Mouse (Mus musculus) fat pad, adult 2 months (tissue): ENCODE data around the gene BC028528.
"Not testable (repeated sequence)": the region's sequence is repeated elsewhere in the genome, so short reads cannot be mapped to it uniquely, and the experiment has no call there.

ENCODE experiments used
- DNase-seq: peaks from one replicate; pipeline ENCODE4 v3.0.0-alpha.2; 2011; ENCODE audit warnings: low read depth, low spot score; ENCODE audit errors: extremely low read depth

Gene BC028528

DNA sequence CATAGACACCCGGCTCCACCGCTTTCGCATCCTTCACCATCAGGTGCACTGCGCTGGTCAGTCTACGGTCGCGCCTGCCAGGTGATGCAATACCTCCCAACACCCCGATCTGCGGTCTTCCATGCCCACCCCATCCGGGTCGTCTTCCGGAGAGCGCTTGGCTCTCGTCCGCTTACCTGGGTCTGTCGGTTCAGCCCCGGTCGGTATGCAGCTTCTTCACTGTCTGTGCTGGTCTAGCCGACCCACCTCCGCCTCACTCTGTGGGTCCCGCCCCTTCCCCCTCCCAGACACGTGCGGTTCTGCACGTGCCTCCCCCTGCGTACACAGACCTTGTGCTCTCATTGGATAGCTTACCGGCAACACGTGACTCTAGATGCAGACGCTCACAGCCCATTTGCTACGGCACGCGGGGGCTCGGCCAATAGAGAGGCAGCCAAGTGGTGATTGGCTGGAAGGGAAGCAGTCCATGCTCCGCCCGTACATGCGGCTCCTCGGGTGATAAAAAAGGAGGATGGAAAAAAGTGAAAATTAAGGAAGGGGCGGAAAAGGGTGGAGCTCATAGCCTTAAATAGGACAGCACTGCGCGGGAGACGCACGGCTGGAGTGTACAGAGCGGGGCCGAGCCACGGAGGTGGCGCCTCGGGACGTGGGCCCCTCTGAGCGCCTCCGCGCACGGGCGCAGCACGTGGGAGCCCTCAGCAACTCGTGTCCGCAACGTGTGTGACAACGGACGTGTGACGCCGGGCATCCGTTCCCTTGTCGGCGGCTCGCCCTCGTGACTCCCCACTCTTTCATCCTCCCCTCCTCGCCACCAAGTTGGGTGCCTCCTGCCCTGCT, 9.6 kb downstream of the BC028528 start, which contains the start of gene Ciart:
TSS of gene Ciart (minus strand) at position 273 of the 837 bp plus-strand sequence.
- no peak for DNase-seq

DNA sequence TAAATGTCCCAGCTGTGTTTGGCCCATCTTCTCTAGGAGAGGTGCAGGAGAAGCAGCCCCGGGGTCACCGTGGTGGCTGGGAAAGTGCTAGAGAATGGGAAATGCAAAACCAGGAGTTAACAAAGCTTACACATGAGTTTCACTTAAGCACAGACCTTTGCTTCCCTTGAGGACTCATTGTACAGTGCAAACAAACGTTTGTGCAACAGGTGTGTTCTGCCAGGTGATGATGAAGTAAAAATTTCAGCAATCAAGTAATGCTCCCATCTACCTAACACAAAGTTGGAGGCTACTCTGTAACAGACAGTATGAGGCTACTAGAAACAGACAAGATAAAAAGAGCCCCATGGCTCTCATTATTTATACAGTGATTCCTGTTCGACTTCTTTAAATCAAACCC, 12.7 kb downstream of the BC028528 start:
- DNase-seq = no peak

DNA sequence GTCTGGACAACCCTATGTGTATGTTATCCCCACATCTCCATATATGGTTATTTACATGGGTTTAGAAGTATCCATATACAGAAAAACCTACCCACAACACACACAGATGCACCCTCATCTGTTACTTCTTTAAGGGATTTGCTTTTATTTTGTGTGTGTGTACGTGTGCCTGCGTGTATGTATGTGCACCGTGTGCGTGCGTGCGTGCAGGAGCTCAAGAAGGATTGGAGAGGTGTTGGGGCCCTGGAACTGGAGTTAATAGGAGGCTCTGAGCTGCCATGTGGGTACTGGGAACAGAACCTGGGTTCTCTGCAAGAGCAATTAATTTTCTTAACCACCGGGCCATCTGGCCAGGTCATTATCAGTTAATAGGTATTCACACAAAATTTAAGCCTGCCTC, 19.8 kb downstream of the BC028528 start:
- DNase-seq = no peak

DNA sequence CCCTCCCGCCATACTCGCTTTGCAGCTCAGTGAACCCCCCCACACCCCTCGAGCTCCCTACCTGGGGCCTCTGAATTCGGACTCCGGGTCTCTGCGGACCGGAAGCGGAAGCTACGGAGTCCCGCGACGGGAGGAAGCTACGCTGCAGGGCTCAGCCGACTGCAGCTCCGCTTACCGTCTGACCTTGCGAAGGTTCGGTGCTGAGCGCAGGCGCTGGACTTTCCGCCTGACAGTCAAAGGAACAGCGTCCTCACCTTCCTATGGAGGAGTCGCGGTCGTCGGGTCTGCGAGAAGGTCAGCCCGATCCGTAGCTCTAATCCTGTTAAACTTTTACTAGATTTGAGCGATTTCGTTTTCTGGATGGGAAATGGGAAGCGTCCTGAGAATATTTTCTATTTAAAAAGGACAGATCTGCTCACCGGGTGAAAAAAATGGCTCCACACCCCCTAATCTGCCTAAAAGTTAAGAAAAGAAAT, 20.4 kb downstream of the BC028528 start, which contains the start of gene Mrps21:
TSS of gene Mrps21 (minus strand) at position 128 of the 476 bp plus-strand sequence.
- no peak for DNase-seq

DNA sequence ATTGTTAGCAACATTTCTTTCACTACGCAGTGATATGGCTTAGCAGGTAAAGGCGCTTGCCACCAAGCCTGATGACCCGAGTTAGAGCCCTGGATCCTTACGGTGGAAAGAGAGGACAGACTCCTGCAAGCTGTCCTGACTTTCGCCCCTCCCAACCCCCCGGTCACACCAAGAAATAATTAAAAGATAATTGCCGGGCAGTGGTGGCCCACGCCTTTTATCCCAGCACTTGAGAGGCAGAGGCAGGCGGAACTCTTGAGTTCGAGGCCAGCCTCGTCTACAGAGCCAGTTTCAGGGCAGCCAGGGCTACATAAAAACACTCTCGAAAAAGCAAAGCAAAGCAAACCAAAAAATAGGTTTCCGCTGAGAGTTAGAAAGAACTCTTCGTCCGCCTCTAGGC, 20.8 kb downstream of the BC028528 start:
- DNase-seq = no peak

DNA sequence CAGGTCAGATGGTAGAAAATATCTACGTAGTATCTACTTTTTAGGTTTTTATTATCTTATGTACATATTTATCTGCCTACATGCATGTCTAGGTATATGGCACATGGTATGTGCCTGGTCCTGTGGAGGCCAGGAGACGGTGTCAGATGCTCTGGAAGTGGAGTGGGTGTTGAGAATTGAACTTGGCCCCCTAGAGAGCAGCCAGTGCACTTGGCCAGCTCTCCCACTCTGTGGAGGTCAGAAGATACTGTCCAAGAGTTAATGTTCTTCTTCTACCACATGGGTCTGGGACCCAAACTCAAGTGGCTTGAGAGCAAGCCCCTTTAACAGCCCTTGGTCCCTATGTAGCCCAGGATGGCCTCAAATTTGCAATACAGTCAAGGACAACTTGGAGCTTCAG, 24.4 kb downstream of the BC028528 start:
- DNase-seq = no peak

DNA sequence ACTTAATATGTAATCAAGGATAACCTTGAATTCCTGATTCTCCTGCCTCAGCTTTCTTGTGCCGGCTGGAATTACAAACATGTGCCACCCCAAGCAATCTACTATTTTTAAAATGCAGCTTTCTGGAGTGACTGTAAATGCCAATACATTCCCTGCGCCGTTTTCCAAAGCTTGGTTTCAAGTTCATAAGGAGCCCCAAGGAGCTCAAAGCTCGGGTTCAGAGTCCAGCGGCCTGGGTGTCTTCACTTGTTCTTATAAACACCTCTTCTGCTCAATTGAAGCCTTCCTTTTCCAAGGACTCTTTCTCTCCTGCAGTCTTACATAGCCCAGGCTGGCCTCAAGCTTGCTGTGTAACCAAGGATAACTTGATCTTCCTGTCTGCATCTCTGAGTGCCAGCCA, 25.7 kb downstream of the BC028528 start:
- no peak for DNase-seq

DNA sequence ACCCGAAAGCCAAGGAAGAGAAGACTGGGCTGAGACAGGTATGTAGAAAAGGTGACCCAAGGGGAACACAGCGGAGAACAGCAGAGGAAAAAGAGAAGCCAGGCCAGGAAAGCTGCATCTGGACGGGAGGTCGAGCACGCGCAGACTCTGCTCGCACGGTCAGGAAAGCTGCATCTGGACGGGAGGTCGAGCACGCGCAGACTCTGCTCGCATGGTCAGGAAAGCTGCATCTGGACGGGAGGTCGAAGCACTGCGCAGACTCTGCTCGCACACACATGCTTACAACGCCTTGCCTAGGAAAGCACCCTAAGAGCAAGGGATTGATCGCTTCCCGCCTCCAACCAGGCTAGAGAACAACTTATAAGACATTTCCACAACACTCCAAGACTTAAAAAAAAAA, 26.2 kb downstream of the BC028528 start:
- no peak for DNase-seq

DNA sequence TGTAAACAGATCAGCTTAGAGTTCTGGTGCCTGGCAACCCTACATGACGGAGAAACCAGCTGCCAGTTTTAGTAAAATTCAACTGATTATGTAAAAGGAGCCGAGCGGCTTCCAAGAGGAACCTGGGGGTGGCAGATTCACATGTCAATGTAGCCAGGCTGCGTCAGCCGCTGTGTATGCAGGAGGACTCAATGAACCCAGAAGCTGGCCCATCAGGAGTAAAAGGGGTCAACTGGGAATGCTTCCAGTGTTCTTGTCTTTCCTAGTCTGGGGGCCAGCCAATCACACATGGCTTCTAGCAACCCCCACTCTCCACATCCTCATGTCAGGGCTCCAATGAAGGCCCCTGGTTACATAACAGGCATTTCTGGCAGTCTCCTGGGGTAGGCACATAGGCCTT, 26.8 kb downstream of the BC028528 start:
- no peak for DNase-seq

DNA sequence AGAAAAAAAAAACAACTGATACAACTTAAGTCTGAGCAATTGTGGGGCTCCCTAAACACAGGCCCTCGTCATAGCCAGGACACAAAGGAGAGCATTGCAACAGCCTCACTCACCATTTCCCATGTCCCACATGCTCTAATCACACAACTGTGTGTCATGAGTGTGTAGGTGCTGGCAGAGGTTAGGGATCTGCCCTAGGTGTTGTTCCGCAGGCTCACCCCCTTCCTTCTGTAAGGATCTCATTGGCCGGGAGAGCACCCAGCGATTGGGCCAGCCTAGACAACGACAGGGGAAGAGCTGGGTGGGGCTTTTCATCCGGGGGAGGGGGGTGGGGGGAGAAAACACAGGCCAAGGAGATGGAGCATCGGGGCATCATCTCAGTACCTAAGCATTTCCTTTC, 28.2 kb downstream of the BC028528 start:
- no peak for DNase-seq

DNA sequence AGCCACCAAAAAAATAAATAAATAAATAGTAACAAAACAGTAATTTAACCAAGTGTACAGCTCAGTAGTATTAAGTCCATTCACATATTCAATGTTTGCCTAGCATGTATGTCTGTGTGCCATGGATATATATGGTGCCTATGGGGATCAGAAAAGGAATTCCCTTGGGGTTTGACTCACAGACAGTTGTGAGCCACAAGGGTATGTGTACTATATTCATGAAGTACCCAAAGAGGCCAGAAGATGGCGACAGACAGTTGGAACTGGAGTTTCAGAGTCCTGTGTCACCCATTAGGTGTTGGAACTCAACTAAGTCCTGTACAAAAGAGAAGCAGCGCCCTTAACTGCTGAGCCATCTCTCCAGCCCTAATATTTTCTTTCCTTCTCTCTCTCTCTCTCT, 30.0 kb downstream of the BC028528 start:
- DNase-seq = no peak

DNA sequence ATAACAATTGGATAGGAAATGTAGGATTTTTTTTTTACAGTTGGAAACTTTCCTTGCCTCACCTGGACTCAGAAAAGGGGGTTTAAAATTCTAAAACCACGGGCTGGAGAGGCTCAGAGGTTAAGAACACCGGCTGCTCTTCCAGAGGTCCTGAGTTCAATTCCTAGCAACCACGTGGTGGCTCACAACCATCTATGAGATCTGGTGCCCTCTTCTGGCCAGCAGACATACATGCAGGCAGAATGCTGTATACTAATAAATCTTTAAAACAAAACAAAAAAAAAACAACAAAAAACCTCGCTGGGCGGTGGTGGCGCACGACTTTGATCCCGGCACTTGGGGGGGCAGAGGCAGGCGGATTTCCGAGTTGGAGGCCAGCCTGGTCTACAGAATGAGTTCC, 30.6 kb downstream of the BC028528 start:
- no peak for DNase-seq

DNA sequence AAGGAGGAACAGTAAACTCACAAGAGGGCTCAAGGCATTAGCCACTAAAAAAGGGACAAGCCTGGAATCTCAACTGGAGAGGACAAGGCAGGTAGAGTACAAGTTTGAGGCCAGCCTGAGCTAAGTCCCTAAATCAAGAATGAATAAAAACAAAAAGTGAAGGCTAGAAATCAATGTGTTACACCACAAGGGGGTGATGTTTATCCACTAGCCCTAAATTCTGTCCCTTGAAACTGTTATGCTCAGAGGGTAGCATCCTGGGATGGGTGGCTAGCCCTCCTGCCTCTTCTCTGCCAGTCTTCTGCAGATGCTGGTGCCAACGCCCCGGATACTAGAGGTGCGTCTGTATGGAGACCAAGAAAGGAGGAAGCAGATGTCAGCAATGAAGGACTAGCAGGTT, 31.5 kb downstream of the BC028528 start:
- no peak for DNase-seq

DNA sequence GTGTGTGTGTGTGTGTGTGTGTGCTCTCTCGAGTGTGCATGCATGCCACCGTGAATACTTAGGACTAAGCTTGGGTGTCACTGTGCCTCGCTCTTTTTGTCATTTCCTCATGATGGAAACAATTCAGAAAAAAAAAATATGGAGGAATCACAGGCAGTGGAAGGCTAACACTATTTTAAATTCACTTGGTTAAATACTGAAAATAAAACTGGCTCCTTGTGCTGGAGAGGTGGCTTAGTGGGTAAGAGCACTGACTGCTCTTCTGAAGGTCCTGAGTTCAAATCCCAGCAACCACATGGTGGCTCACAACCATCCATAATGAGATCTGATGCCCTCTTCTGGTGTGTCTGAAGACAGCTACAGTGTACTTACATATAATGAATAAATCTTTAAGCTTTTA, 33.5 kb downstream of the BC028528 start:
- DNase-seq = not testable (repeated sequence)

DNA sequence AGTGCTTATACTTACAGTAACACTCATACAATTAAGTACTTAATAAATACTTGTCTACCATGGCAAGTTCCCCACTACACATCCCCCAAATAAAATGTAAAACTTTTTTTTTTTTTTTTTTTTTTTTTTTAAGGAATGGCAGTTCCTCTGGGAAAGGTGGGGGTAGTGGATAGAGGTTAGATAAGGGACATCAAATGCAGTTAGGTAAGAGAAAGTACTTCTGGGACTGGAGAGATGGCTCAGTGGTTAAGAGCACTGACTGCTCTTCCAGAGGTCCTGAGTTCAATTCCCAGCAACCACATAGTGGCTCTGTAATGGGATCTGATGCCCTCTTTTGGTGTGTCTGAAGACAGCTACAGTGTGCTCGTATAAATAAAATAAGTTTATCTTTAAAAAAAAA, 34.8 kb downstream of the BC028528 start:
- DNase-seq = not testable (repeated sequence)

DNA sequence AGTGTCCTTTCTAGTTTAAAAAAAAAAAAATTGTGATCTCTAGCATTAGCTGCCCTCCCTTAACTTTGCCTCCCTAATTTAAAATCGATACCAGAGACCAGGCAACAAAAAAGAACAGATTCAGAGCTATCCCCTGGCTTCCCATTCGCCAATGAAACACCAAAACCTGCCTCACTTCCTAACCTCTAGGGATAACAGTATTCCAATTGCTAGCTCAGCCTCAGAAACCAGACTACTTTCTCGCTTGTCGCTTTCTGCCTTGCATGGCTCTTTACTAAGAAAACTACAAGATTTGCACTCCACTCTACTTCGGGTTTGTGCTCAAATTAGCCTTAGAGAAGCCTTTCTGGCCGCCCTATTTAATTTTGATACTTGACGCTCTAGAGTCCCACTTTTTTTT, 35.7 kb downstream of the BC028528 start:
- no peak for DNase-seq

DNA sequence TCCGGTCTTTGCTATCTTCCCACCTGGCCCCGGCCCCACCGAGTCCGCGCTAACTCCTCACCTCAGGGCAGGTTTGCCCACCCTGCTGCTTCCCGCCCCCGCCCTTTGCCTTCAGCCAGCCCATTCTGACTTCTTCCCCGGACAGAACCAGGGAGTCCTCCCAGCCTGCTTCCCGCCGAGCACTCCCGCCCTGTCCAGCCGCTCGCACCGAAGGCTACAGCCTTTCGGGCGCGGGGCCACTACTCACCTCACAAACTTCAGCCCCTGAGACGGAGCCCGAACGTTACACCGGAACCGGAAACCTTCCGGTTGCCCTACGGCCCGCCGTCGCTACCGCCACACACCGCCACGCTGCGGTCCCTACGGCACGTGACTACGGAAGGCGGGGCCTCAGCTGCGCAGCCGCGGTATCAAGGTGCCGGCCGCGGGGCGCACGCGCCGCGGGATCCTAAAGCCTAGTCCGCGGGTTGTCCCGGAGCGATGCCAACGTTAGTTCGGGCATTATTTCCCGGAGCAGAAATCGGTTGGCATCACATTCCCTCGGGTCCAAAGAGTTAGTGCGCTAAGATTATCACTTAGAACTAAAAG, 36.2 kb downstream of the BC028528 start, which contains the start of gene Prpf3:
TSS of gene Prpf3 (minus strand) at position 384 of the 588 bp plus-strand sequence.
- no peak for DNase-seq

DNA sequence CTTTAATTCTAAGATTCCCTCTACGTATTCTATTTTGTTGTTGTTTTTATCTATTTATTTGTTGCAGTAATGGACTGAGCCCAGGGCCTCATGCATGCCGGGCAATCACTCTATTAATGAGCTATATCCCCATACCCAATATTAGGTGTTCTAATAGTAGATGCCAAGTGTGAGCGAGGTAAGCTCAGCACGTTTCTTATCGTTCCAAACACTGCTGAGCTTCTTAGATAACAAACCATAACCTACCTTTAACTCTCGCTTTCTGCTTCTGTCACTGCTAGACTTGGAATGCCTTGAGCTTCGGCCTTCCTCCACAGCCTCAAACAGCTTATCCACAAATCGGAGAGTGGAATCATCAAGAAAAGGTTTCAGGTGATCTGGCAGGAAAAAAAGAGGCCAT, 40.5 kb downstream of the BC028528 start:
- no peak for DNase-seq

DNA sequence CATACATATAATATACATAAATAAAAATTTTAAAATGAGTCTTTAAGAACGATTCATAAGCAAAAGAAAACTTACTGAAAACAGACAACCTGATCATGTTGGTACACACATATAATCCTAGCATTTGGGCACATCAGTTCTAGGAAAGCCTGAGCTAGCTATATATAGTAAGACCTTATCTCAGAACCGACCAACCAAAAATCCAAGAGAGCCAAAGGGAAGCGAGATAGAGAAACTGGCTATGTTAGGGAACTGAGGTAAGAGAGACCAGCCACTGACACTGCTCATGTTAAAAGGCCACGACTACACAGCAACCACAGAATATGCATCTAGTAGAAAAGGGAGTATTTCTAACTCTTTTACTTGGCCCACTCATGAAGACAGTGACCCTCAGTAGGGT, 41.2 kb downstream of the BC028528 start:
- no peak for DNase-seq

DNA sequence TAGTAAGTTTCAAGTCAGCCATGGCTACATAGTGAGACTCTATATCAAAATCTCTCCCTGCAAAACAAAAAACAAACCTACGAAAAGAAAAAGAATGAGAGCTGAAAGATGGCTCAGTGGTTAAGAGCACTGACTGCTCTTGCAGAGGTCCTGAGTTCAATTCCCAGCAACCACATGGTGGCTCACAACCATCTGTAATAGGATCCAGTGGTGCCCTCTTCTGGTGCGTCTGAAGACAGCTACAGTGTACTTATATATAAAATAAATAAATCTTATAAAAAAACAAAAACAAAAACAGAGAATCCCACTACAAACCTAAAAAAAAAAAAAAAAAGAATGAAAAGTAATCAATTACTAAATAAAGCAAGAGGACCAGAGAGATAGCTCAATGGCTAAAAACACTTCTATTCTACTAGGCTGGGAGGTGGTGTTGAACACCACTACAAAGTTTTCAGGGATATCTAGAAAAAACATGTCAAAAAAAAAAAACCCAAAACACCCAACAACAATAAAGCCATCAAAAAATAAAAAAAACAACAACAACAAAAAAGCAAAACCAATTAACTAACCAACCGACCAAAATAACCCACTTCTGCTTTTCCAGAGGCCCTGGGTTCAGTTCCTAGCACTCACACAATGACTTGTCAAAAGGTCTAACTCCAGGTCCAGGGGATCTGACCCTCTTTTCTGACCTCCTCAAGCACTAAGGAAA, 49.1 kb downstream of the BC028528 start:
- no peak for DNase-seq

DNA sequence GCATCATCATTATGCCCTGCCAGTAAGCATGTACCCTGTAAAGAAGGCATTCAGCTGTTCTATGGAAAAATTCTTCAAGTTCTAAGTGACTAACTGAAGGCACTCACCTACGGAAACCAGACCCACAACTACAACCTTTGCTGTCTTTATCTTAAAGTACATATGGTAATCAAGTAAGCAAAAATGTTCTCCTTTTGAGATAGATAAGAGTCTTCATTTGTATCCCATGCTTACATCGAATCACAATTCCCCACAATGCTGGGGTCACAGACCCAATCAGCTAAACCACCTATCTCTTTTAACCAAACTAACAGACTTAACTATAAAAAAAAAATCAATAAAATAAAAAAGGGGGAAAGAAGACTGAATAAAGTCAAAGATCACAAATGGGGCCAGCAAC, 52.6 kb downstream of the BC028528 start:
- DNase-seq = no peak
